Mouse (Mus musculus) myocyte (in vitro differentiated cells): ENCODE measurements at regions not wholly inside any gene's neighbourhood (a gene's known extent, or its start where the extent isn't known, plus 50 kb on each side); places are given as distances from the start of the nearest gene placed in this dataset.

Experiments used
- H3K27me3 ChIP-seq: one replicate; pipeline ENCODE4 v1.6.1; 2011; ENCODE audit not compliant: control insufficient read depth, insufficient read depth, insufficient read length
- H3K36me3 ChIP-seq: one replicate; pipeline ENCODE4 v1.6.1; 2011; ENCODE audit not compliant: control insufficient read depth, insufficient read depth
- H3K4me2 ChIP-seq: one replicate; pipeline ENCODE4 v1.6.1; 2011; ENCODE audit warnings: low read depth, control low read depth
- H3K4me3 ChIP-seq: one replicate; pipeline ENCODE4 v1.5.1; 2011; ENCODE audit warnings: mild to moderate bottlenecking, control low read depth, moderate library complexity
- H3K79me2 ChIP-seq: one replicate; pipeline ENCODE4 v1.6.1; 2011; ENCODE audit not compliant: control insufficient read depth, insufficient read depth
- H3ac ChIP-seq: one replicate; pipeline ENCODE4 v1.6.1; 2011; ENCODE audit not compliant: control insufficient read depth, insufficient read length
- CEBPB ChIP-seq: IDR thresholded peaks from 2 replicates; pipeline ENCODE4 v1.6.1; 2011; ENCODE audit warnings: mild to moderate bottlenecking, moderate library complexity; ENCODE audit not compliant: poor library complexity, insufficient read depth, severe bottlenecking
- E2F4 ChIP-seq: IDR thresholded peaks from one replicate; pipeline ENCODE4 v1.6.1; 2011; ENCODE audit warnings: mild to moderate bottlenecking, control low read depth, moderate library complexity; ENCODE audit not compliant: insufficient read depth
- MAX ChIP-seq: IDR thresholded peaks from one replicate; pipeline ENCODE4 v1.6.1; 2011; ENCODE audit warnings: low read depth, mild to moderate bottlenecking, control low read depth
- MYOD1 ChIP-seq, 3 experiments: IDR thresholded peaks; one replicate each; pipeline ENCODE4 v1.6.1; 2011; ENCODE audit warnings: control low read depth in 2 of 3, low read depth in 2 of 3, mild to moderate bottlenecking in 2 of 3, moderate library complexity in 1 of 3; ENCODE audit not compliant: insufficient read length in 2 of 3, control insufficient read depth in 1 of 3
- MYOG ChIP-seq, 3 experiments: IDR thresholded peaks; one replicate each; pipeline ENCODE4 v1.6.1; 2011; ENCODE audit warnings: control low read depth in 2 of 3, low read depth in 2 of 3, mild to moderate bottlenecking in 2 of 3; ENCODE audit not compliant: insufficient read length in 2 of 3, control insufficient read depth in 1 of 3, insufficient read depth in 1 of 3
- POLR2A ChIP-seq: IDR thresholded peaks from one replicate; pipeline ENCODE4 v1.6.1; 2011; ENCODE audit warnings: low read depth, mild to moderate bottlenecking, control low read depth, moderate library complexity; ENCODE audit not compliant: insufficient read length
- POLR2AphosphoS2 ChIP-seq: IDR thresholded peaks from one replicate; pipeline ENCODE4 v1.6.1; 2011; ENCODE audit warnings: low read depth, control low read depth; ENCODE audit not compliant: insufficient read length
- REST ChIP-seq: IDR thresholded peaks from one replicate; pipeline ENCODE4 v1.6.1; 2011; ENCODE audit warnings: mild to moderate bottlenecking, control low read depth, moderate library complexity; ENCODE audit not compliant: insufficient read depth, insufficient read length
- SRF ChIP-seq: IDR thresholded peaks from one replicate; pipeline ENCODE4 v1.6.1; 2011; ENCODE audit warnings: low read depth; ENCODE audit not compliant: control insufficient read depth, insufficient read length
- TCF12 ChIP-seq: IDR thresholded peaks from one replicate; pipeline ENCODE4 v1.6.1; 2011; ENCODE audit warnings: mild to moderate bottlenecking, control low read depth; ENCODE audit not compliant: poor library complexity, insufficient read depth, severe bottlenecking
- TCF3 ChIP-seq: IDR thresholded peaks from one replicate; pipeline ENCODE4 v1.6.1; 2011; ENCODE audit warnings: low read depth, control low read depth; ENCODE audit not compliant: insufficient read length
- USF1 ChIP-seq: IDR thresholded peaks from one replicate; pipeline ENCODE4 v1.6.1; 2011; ENCODE audit warnings: low read depth, mild to moderate bottlenecking, control low read depth, moderate library complexity

DNA sequence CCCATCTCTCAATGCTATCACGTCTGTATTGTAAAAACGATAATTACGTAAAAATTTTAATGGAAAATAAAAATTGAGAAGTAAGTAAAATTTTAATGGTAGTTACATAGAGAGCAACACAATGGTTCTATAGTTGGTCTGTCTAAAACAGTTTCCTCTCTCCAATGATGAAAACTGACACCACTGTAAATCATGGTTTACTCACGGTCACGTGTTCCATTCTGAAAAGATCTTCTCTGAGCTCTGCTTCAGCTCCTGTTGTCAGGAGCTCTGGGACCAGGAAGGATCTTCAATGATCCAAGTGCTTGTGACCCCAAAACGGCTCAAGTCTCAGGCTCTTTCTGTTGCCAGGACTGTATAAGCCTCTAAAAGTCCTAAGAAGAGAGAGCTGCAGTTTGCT lies 435.0 kb downstream of the Hace1 start:
- Histone ChIP-seq H3K27me3 (no peaks in the 10 kb centered on the region), H3ac (no peak overlapping the region), H3K4me3 (no peak overlapping the region), H3K36me3 (no peaks in the 10 kb centered on the region), H3K79me2 (no peaks in the 10 kb centered on the region), H3K4me2 (no peak overlapping the region)
- TF ChIP-seq MYOG (IDR thresholded peaks at IDR 0.05; ENCODE audit: control insufficient read depth in 1 of 3, insufficient read depth in 1 of 3, insufficient read length in 2 of 3, low read depth in 2 of 3) (no peak), TCF12 (no peak), CEBPB (no peak), USF1 (peak; percentile 16)

DNA sequence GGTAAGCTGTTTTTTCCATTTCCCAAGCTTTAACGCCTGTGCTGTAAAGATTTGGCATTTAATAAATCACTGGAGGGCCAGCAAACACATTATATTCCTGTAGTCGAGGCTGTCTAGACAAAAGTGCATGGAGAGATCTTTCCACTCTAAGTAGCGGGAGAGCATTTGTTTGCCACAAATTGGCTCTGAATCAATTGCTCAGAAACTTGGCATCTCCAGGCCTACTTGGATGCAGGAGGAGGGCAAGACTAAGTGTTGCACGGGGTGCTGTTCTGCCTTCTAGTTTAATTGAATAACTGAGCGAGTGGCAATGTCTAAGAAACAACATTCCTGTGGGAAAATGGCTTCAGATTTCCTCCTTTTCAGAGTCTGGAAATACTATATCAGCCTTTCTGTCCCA lies 438.7 kb downstream of the Hace1 start:
- Histone ChIP-seq H3K36me3 (no peaks in the 10 kb centered on the region), H3ac (no peak overlapping the region), H3K4me2 (no peak overlapping the region), H3K27me3 (no peaks in the 10 kb centered on the region), H3K4me3 (no peak overlapping the region), H3K79me2 (no peaks in the 10 kb centered on the region)
- no peak for TF ChIP-seq E2F4
- TF ChIP-seq SRF, result no peak
- TF ChIP-seq POLR2AphosphoS2, result no peak
- TF ChIP-seq TCF12, result no peak
- no peak for TF ChIP-seq POLR2A
- TF ChIP-seq CEBPB, result no peak
- TF ChIP-seq MYOG (IDR thresholded peaks at IDR 0.05; ENCODE audit: control insufficient read depth in 1 of 3, insufficient read depth in 1 of 3, insufficient read length in 2 of 3, low read depth in 2 of 3), result no peak
- no peak for TF ChIP-seq MYOD1 (IDR thresholded peaks at IDR 0.05; ENCODE audit: control insufficient read depth in 1 of 3, insufficient read length in 2 of 3, low read depth in 2 of 3)
- TF ChIP-seq MAX, result no peak
- TF ChIP-seq REST, result no peak
- TF ChIP-seq TCF3, result no peak

DNA sequence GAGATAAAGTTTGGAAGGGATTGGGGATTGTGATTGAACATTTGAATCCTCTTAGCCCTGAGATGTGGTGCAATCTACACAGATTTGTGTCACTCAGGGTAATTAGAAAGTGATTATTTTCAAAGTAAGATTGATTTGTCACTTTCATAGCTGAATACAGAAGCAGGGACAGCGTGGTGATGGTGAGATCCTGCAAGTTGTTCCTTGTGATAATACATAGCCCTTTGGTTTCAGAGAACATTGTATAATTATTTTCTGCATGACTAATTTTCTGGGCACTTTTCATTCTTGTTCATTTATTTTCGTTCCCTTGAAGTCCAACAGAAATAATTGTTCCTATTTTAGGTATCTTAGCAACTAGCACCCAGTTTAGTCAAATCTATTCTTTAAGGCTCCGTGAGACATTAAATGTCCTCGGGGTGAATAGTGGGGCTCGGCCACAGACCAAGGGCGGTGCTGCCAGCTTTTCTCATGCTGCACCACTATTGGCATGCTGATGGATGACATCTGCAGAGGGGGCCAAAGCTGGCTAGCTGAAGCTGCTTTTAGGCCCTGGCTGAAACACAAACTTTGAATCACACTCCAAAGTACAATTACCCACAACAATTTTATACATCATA lies 468.0 kb downstream of the Hace1 start:
- no peak overlapping the region for H3K4me3 ChIP-seq
- no peak for TF ChIP-seq TCF3
- TF ChIP-seq MYOG (IDR thresholded peaks at IDR 0.05; ENCODE audit: control insufficient read depth in 1 of 3, insufficient read depth in 1 of 3, insufficient read length in 2 of 3, low read depth in 2 of 3), result no peak
- TF ChIP-seq TCF12, result no peak
- no peak for TF ChIP-seq CEBPB
- no peak for TF ChIP-seq MYOD1 (IDR thresholded peaks at IDR 0.05; ENCODE audit: control insufficient read depth in 1 of 3, insufficient read length in 2 of 3, low read depth in 2 of 3)
- no peak for TF ChIP-seq SRF
- no peak for TF ChIP-seq USF1
- TF ChIP-seq POLR2AphosphoS2, result no peak
- no peak for TF ChIP-seq MAX
- no peak for TF ChIP-seq E2F4
- no peak for TF ChIP-seq REST
- TF ChIP-seq POLR2A, result no peak
- H3K36me3 ChIP-seq, result no peaks in the 10 kb centered on the region
- no peaks in the 10 kb centered on the region for H3K79me2 ChIP-seq
- no peak overlapping the region for H3ac ChIP-seq
- H3K27me3 ChIP-seq, result no peaks in the 10 kb centered on the region
- H3K4me2 ChIP-seq, result no peak overlapping the region

DNA sequence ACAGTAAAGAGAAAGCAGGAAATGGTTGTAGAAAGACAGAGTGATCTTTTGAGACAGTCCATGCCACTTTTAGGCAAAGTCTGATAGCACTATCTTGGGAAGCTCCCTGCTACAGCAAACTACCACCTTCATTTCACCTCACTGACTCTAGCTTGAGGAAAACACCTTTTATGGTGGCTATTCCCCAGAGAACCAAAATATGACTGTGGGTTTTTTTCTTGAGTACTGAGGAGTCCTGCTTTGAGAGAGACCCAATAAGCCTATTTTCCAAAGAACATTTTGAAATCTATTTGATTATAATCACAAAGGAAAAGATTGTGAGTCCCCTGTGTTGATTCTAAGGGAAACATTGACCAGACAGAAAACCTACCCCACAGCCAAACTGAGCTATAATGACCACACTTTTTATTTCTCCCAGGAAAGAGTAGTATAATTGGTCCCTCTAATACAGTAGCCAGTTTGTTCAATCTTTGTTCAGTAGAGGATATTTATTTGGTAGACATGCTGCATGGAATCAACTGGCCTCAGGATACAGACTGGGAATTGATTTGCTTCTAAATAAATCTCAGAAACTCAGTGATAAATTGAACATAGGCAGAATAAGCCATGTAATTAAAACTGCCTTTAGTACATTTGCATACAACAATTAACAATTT lies 468.6 kb downstream of the Hace1 start:
- Histone ChIP-seq H3K4me2 (no peak overlapping the region), H3ac (no peak overlapping the region), H3K27me3 (no peaks in the 10 kb centered on the region), H3K4me3 (no peak overlapping the region), H3K36me3 (no peaks in the 10 kb centered on the region), H3K79me2 (no peaks in the 10 kb centered on the region)
- TF ChIP-seq SRF (no peak), REST (no peak), TCF3 (no peak), MAX (no peak), MYOD1 (IDR thresholded peaks at IDR 0.05; ENCODE audit: control insufficient read depth in 1 of 3, insufficient read length in 2 of 3, low read depth in 2 of 3) (no peak), E2F4 (no peak), MYOG (IDR thresholded peaks at IDR 0.05; ENCODE audit: control insufficient read depth in 1 of 3, insufficient read depth in 1 of 3, insufficient read length in 2 of 3, low read depth in 2 of 3) (no peak), CEBPB (no peak)

DNA sequence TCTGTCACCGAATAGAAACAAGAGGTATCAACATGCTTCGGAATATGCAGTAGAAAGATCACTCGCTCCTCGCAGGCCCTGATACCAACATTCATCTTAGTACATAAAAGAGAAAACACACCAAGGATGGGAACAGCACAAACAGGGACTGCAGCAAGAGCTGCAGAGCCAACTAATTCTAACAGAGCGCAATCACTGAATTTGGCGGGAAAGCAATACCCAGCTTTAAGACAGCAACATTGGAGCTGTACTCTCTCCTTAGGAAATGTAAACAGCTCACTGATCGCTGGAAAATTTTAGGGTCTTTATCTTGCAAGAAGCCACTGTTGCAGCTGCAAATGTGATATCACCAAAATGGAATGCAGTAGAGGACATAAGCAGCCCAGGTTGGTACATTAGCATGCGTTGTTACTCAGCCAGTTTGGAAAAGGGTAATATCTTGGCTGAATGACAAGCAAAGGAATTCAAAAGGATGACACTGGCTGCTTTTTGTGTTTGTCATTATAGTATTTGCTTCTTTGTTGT lies 469.3 kb downstream of the Hace1 start:
- no peak overlapping the region for H3K4me2 ChIP-seq
- H3K79me2 ChIP-seq, result no peaks in the 10 kb centered on the region
- no peak for TF ChIP-seq TCF12
- TF ChIP-seq MAX, result no peak
- no peak for TF ChIP-seq MYOG (IDR thresholded peaks at IDR 0.05; ENCODE audit: control insufficient read depth in 1 of 3, insufficient read depth in 1 of 3, insufficient read length in 2 of 3, low read depth in 2 of 3)
- no peak for TF ChIP-seq E2F4
- TF ChIP-seq POLR2A, result no peak
- no peak for TF ChIP-seq POLR2AphosphoS2
- no peak for TF ChIP-seq SRF
- no peak for TF ChIP-seq REST
- no peak for TF ChIP-seq CEBPB
- no peak for TF ChIP-seq TCF3
- TF ChIP-seq MYOD1 (IDR thresholded peaks at IDR 0.05; ENCODE audit: control insufficient read depth in 1 of 3, insufficient read length in 2 of 3, low read depth in 2 of 3), result no peak
- TF ChIP-seq USF1, result no peak
- no peaks in the 10 kb centered on the region for H3K36me3 ChIP-seq
- no peak overlapping the region for H3K4me3 ChIP-seq
- H3K27me3 ChIP-seq, result no peaks in the 10 kb centered on the region
- H3ac ChIP-seq, result no peak overlapping the region
